23 mouse cellular contexts compared by ENCODE assay signal in the genomic region with DNA sequence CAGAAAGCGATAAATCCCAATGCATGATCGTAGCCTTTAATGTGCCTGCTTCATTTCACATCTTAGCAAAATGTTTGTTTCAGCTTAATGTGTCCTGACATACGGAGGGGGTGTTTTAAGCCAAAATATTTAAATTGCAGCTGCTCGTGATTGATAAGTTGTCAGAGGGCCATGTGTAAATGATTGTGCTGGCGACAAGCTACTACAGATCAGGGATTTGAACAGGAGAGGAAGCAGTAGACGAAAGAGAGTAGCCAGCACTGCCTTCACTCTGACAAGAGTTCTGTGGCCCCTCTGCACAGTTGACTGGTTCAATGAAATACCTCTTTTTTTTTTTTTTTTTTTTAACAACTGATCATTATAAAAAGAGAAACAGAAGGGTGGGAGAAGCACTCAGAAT.
DNase-seq lines count a peak whose midpoint lies in the region; ATAC-seq lines count a peak whose summit lies in the region.
"Had no signal": no experiment of that assay in that cellular context is flagged by ENCODE, and none has a peak within 500 bp of the region (broad histone marks: within the 10 kb centered on the region; RNA-seq: fewer than 3 reads in every experiment).

No protein-coding gene starts in this region.

- H3K27ac ChIP-seq in forebrain, embryonic 14.5 days (ENCODE audit: low read depth, low read length): no peak overlapping the region
- H3K27ac ChIP-seq in forebrain, embryonic 11.5 days (ENCODE audit: low read depth, low read length): no peak overlapping the region
- no peak overlapping the region for H3K27ac ChIP-seq in forebrain, embryonic 16.5 days (ENCODE audit: low read length)
- H3K27ac ChIP-seq in forebrain, embryonic 12.5 days: no peak overlapping the region
- H3K27ac ChIP-seq: embryonic facial prominence, embryonic 10.5 days; embryonic facial prominence, embryonic 12.5 days had no signal

- H3K27me3 ChIP-seq in forebrain, embryonic 14.5 days (replicated peaks; ENCODE audit: control insufficient read depth, insufficient read depth, low read length): no peaks in the 10 kb centered on the region
- no peaks in the 10 kb centered on the region for H3K27me3 ChIP-seq in forebrain, embryonic 11.5 days (ENCODE audit: control insufficient read depth, insufficient read depth, low read length)
- H3K27me3 ChIP-seq in forebrain, embryonic 16.5 days (replicated peaks; ENCODE audit: control insufficient read depth, insufficient read depth, low read length): no peaks in the 10 kb centered on the region
- no peaks in the 10 kb centered on the region for H3K27me3 ChIP-seq in forebrain, embryonic 12.5 days
- H3K27me3 ChIP-seq: CH12.LX; embryonic facial prominence, embryonic 12.5 days had no signal

- no peak for ATAC-seq in forebrain, embryonic 14.5 days
- ATAC-seq in forebrain, embryonic 11.5 days (replicated peaks; ENCODE audit: low FRiP score): no peak
- peak; percentile 78 for ATAC-seq in forebrain, embryonic 16.5 days
- no peak for ATAC-seq in forebrain, embryonic 12.5 days (ENCODE audit: low FRiP score)
- ATAC-seq: activated CD4-positive, CD25-positive, alpha-beta regulatory T cell, adult 4 months; CD4-positive, CD25-positive, alpha-beta regulatory T cell, adult 4 months; Patski had no signal

- no peaks in the 10 kb centered on the region for H3K4me1 ChIP-seq in forebrain, embryonic 14.5 days (ENCODE audit: control insufficient read depth, insufficient read depth, low read length)
- H3K4me1 ChIP-seq in forebrain, embryonic 11.5 days (replicated peaks; ENCODE audit: control insufficient read depth, insufficient read depth, low read length): no peaks in the 10 kb centered on the region
- no peaks in the 10 kb centered on the region; the same call in 1 of the 2 replicates for H3K4me1 ChIP-seq in forebrain, embryonic 16.5 days (replicated peaks; ENCODE audit: control insufficient read depth, insufficient read depth, low read length)
- H3K4me1 ChIP-seq in forebrain, embryonic 12.5 days: no peaks in the 10 kb centered on the region
- H3K4me1 ChIP-seq: embryonic facial prominence, embryonic 10.5 days; embryonic facial prominence, embryonic 12.5 days had no signal

- H3K36me3 ChIP-seq in forebrain, embryonic 14.5 days (ENCODE audit: control insufficient read depth, insufficient read depth, low read length): no peaks in the 10 kb centered on the region
- H3K36me3 ChIP-seq in forebrain, embryonic 11.5 days (ENCODE audit: control insufficient read depth, insufficient read depth, low read length): no peaks in the 10 kb centered on the region
- H3K36me3 ChIP-seq in forebrain, embryonic 16.5 days (ENCODE audit: control insufficient read depth, insufficient read depth): no peaks in the 10 kb centered on the region
- H3K36me3 ChIP-seq in forebrain, embryonic 12.5 days (replicated peaks): no peaks in the 10 kb centered on the region
- H3K36me3 ChIP-seq: embryonic facial prominence, embryonic 10.5 days; embryonic facial prominence, embryonic 12.5 days; G1E had no signal

- 75% methylated on average over 6 of the region's 6 CpGs for WGBS in forebrain, embryonic 14.5 days
- WGBS in forebrain, embryonic 11.5 days: 92% methylated on average over 6 of the region's 6 CpGs
- 59% methylated on average over 6 of the region's 6 CpGs for WGBS in forebrain, embryonic 16.5 days
- 83% methylated on average over 6 of the region's 6 CpGs for WGBS in forebrain, embryonic 12.5 days

- peak; percentile 36 for DNase-seq in forebrain, embryonic 14.5 days (ENCODE audit: low spot score)
- DNase-seq in forebrain, embryonic 11.5 days (ENCODE audit: low spot score): no peak
- peak; percentile 44 for DNase-seq in heart, adult 11 months
- DNase-seq in heart, postnatal 36 days: no peak
- no peak for DNase-seq in natural killer cell, adult 2 months (ENCODE audit: low spot score in 2 of 2)
- DNase-seq: adrenal gland, adult 8-10 months; adrenal gland, postnatal 14 days; adrenal gland, postnatal 36 days; B cell, adult 2 months; cerebellum, adult 11-12 months; cerebellum, adult 2 months; cerebellum, adult 9-10 months; cerebellum, postnatal 10 days; cerebellum, postnatal 25 days had no signal

- intact Hi-C loops in heart, postnatal 36 days (cut with DNase I): no loop called here

- H3K9me3 ChIP-seq in forebrain, embryonic 14.5 days (replicated peaks; ENCODE audit: control insufficient read depth, low read length): no peaks in the 10 kb centered on the region
- no peaks in the 10 kb centered on the region for H3K9me3 ChIP-seq in forebrain, embryonic 11.5 days (ENCODE audit: control insufficient read depth, low read length)
- H3K9me3 ChIP-seq in forebrain, embryonic 16.5 days (ENCODE audit: control insufficient read depth, low read length): no peaks in the 10 kb centered on the region
- H3K9me3 ChIP-seq in forebrain, embryonic 12.5 days: no peaks in the 10 kb centered on the region
- H3K9me3 ChIP-seq: embryonic facial prominence, embryonic 10.5 days; embryonic facial prominence, embryonic 12.5 days had no signal

- H3K4me3 ChIP-seq in forebrain, embryonic 14.5 days (ENCODE audit: low read depth, low read length): no peak overlapping the region
- H3K4me3 ChIP-seq in forebrain, embryonic 11.5 days (ENCODE audit: low read depth, low read length): no peak overlapping the region
- H3K4me3 ChIP-seq in forebrain, embryonic 16.5 days (replicated peaks; ENCODE audit: low read length): no peak overlapping the region
- H3K4me3 ChIP-seq in forebrain, embryonic 12.5 days (replicated peaks): no peak overlapping the region
- H3K4me3 ChIP-seq: embryonic facial prominence, embryonic 10.5 days; embryonic facial prominence, embryonic 12.5 days had no signal

- H3K4me2 ChIP-seq in forebrain, embryonic 14.5 days (ENCODE audit: low read length): no peak overlapping the region
- no peak overlapping the region for H3K4me2 ChIP-seq in forebrain, embryonic 11.5 days (ENCODE audit: low read depth, low read length, severe bottlenecking)
- no peak overlapping the region for H3K4me2 ChIP-seq in forebrain, embryonic 16.5 days (ENCODE audit: low read length)
- no peak overlapping the region for H3K4me2 ChIP-seq in forebrain, embryonic 12.5 days
- H3K4me2 ChIP-seq: embryonic facial prominence, embryonic 12.5 days had no signal

- no peak overlapping the region for H3K9ac ChIP-seq in forebrain, embryonic 14.5 days (ENCODE audit: low read length)
- no peak overlapping the region for H3K9ac ChIP-seq in forebrain, embryonic 11.5 days (ENCODE audit: low read length)
- no peak overlapping the region for H3K9ac ChIP-seq in forebrain, embryonic 16.5 days (replicated peaks; ENCODE audit: low read depth, low read length)
- no peak overlapping the region for H3K9ac ChIP-seq in forebrain, embryonic 12.5 days
- H3K9ac ChIP-seq: embryonic facial prominence, embryonic 12.5 days had no signal

Comparison
In these comparisons a context has a peak if more than half of its experiments do, and no peak if none do; other contexts are left out.
1. DNase-seq: peak in forebrain, embryonic 14.5 days (single experiment) and heart, adult 11 months (single experiment); none in forebrain, embryonic 11.5 days (single experiment), heart, postnatal 36 days (0 of 2) and natural killer cell, adult 2 months (0 of 2).